Mouse (Mus musculus): ENCODE results near the gene Hivep3. TPM values are rescaled to one million over a fixed set of nuclear protein-coding genes. Genes with fewer than 3 reads are reported as not detected.
A peak's percentile ranks its signal among the peaks of the same experiment; 100 is the strongest.

Gene Hivep3
- polyA plus RNA-seq, 1 experiment from 2014 or later = 13.8 TPM

- H3K4me2 ChIP-seq (ENCODE audit: low read length) = no peak overlapping the region
- H3K27me3 ChIP-seq (replicated peaks; ENCODE audit: control insufficient read depth, insufficient read depth, low read length) = no peaks in the 10 kb centered on the region
- no peak for DNase-seq (ENCODE audit: low spot score)
- peaks cover 7% of the 10 kb centered on the region; the same call in 1 of the 2 replicates for H3K4me1 ChIP-seq (ENCODE audit: control insufficient read depth, insufficient read depth, low read length)
- ATAC-seq = no peak
- no peaks in the 10 kb centered on the region for H3K9me3 ChIP-seq (replicated peaks; ENCODE audit: control insufficient read depth, low read length)
- no peak overlapping the region for H3K27ac ChIP-seq (ENCODE audit: low read depth, low read length)
- no peaks in the 10 kb centered on the region for H3K36me3 ChIP-seq (ENCODE audit: control insufficient read depth, insufficient read depth, low read length)
- H3K9ac ChIP-seq (ENCODE audit: low read length) = no peak overlapping the region
- H3K4me3 ChIP-seq (ENCODE audit: low read depth, low read length) = no peak overlapping the region
- 67% methylated on average over 3 of the region's 3 CpGs for WGBS
Measured at GRCm38 (mm10) chr4:119896572-119896971, 163.0 kb downstream of the Hivep3 start.

- Histone ChIP-seq H3K4me2 (ENCODE audit: low read length) (no peak overlapping the region), H3K27me3 (replicated peaks; ENCODE audit: control insufficient read depth, insufficient read depth, low read length) (no peaks in the 10 kb centered on the region), H3K4me3 (ENCODE audit: low read depth, low read length) (no peak overlapping the region), H3K27ac (ENCODE audit: low read depth, low read length) (no peak overlapping the region), H3K36me3 (ENCODE audit: control insufficient read depth, insufficient read depth, low read length) (no peaks in the 10 kb centered on the region), H3K4me1 (ENCODE audit: control insufficient read depth, insufficient read depth, low read length) (peaks cover 12% of the 10 kb centered on the region; the same call in 1 of the 2 replicates), H3K9me3 (replicated peaks; ENCODE audit: control insufficient read depth, low read length) (no peaks in the 10 kb centered on the region), H3K9ac (ENCODE audit: low read length) (no peak overlapping the region)
- ATAC-seq = no peak
- no peak for DNase-seq (ENCODE audit: low spot score)
- 69% methylated on average over 6 of the region's 6 CpGs for WGBS
Measured at GRCm38 (mm10) chr4:119897054-119897855, 163.7 kb downstream of the Hivep3 start.

GRCm38 (mm10) chr4:119901556-119902491 is 168.2 kb downstream of the Hivep3 start:
- no peaks in the 10 kb centered on the region for H3K36me3 ChIP-seq (ENCODE audit: control insufficient read depth, insufficient read depth, low read length)

GRCm38 (mm10) chr4:119903328-119903727 is 169.7 kb downstream of the Hivep3 start:
- 0 out of 2 replicates have a peak, but pooled peaks have one; percentile 8 for ATAC-seq
- Histone ChIP-seq H3K4me2 (ENCODE audit: low read length) (no peak overlapping the region), H3K4me1 (ENCODE audit: control insufficient read depth, insufficient read depth, low read length) (peaks cover 30% of the 10 kb centered on the region), H3K27ac (ENCODE audit: low read depth, low read length) (no peak overlapping the region), H3K9me3 (replicated peaks; ENCODE audit: control insufficient read depth, low read length) (no peaks in the 10 kb centered on the region), H3K36me3 (ENCODE audit: control insufficient read depth, insufficient read depth, low read length) (no peaks in the 10 kb centered on the region), H3K9ac (ENCODE audit: low read length) (no peak overlapping the region), H3K4me3 (ENCODE audit: low read depth, low read length) (no peak overlapping the region), H3K27me3 (replicated peaks; ENCODE audit: control insufficient read depth, insufficient read depth, low read length) (no peaks in the 10 kb centered on the region)
- DNase-seq (ENCODE audit: low spot score) = peak; percentile 67

More at GRCm38 (mm10) chr4:119901556-119902491, 168.2 kb downstream of the Hivep3 start:
- peak overlapping the region; percentile 49; the same call in 1 of the 2 replicates for H3K27ac ChIP-seq (ENCODE audit: low read depth, low read length)
- peaks cover 30% of the 10 kb centered on the region for H3K4me1 ChIP-seq (ENCODE audit: control insufficient read depth, insufficient read depth, low read length)
- peak; percentile 57; the same call in 1 of the 2 replicates for ATAC-seq
- H3K9ac ChIP-seq (ENCODE audit: low read length) = no peak overlapping the region
- H3K9me3 ChIP-seq (replicated peaks; ENCODE audit: control insufficient read depth, low read length) = no peaks in the 10 kb centered on the region
- no peaks in the 10 kb centered on the region for H3K27me3 ChIP-seq (replicated peaks; ENCODE audit: control insufficient read depth, insufficient read depth, low read length)
- no peak overlapping the region for H3K4me3 ChIP-seq (ENCODE audit: low read depth, low read length)
- WGBS = 60% methylated on average over 16 of the region's 16 CpGs
- peak; percentile 50 for DNase-seq (ENCODE audit: low spot score)
- no peak overlapping the region for H3K4me2 ChIP-seq (ENCODE audit: low read length)

GRCm38 (mm10) chr4:119903806-119904205 is 170.2 kb downstream of the Hivep3 start:
- no peaks in the 10 kb centered on the region for H3K36me3 ChIP-seq (ENCODE audit: control insufficient read depth, insufficient read depth, low read length)
- 43% methylated on average over 1 of the region's 1 CpGs for WGBS
- no peak overlapping the region for H3K4me2 ChIP-seq (ENCODE audit: low read length)
- no peak overlapping the region for H3K4me3 ChIP-seq (ENCODE audit: low read depth, low read length)
- no peak overlapping the region for H3K27ac ChIP-seq (ENCODE audit: low read depth, low read length)
- DNase-seq (ENCODE audit: low spot score) (peak; percentile 34), ATAC-seq (no peak)
- H3K9me3 ChIP-seq (replicated peaks; ENCODE audit: control insufficient read depth, low read length) = no peaks in the 10 kb centered on the region
- peaks cover 30% of the 10 kb centered on the region for H3K4me1 ChIP-seq (ENCODE audit: control insufficient read depth, insufficient read depth, low read length)
- no peaks in the 10 kb centered on the region for H3K27me3 ChIP-seq (replicated peaks; ENCODE audit: control insufficient read depth, insufficient read depth, low read length)
- no peak overlapping the region for H3K9ac ChIP-seq (ENCODE audit: low read length)

- no peak for ATAC-seq
- Histone ChIP-seq H3K36me3 (ENCODE audit: control insufficient read depth, insufficient read depth, low read length) (no peaks in the 10 kb centered on the region), H3K27ac (ENCODE audit: low read depth, low read length) (no peak overlapping the region), H3K4me2 (ENCODE audit: low read length) (no peak overlapping the region), H3K4me1 (ENCODE audit: control insufficient read depth, insufficient read depth, low read length) (peaks cover 30% of the 10 kb centered on the region), H3K4me3 (ENCODE audit: low read depth, low read length) (no peak overlapping the region), H3K27me3 (replicated peaks; ENCODE audit: control insufficient read depth, insufficient read depth, low read length) (no peaks in the 10 kb centered on the region), H3K9ac (ENCODE audit: low read length) (no peak overlapping the region), H3K9me3 (replicated peaks; ENCODE audit: control insufficient read depth, low read length) (no peaks in the 10 kb centered on the region)
- WGBS = 86% methylated on average over 4 of the region's 4 CpGs
- DNase-seq (ENCODE audit: low spot score) = no peak
Measured at GRCm38 (mm10) chr4:119904296-119904695, 170.7 kb downstream of the Hivep3 start.

GRCm38 (mm10) chr4:119907106-119907505 is 173.5 kb downstream of the Hivep3 start:
- ATAC-seq (no peak), DNase-seq (ENCODE audit: low spot score) (no peak)
- 91% methylated on average over 4 of the region's 4 CpGs for WGBS
- Histone ChIP-seq H3K9ac (ENCODE audit: low read length) (no peak overlapping the region), H3K9me3 (replicated peaks; ENCODE audit: control insufficient read depth, low read length) (no peaks in the 10 kb centered on the region), H3K27me3 (replicated peaks; ENCODE audit: control insufficient read depth, insufficient read depth, low read length) (no peaks in the 10 kb centered on the region), H3K4me3 (ENCODE audit: low read depth, low read length) (no peak overlapping the region), H3K36me3 (ENCODE audit: control insufficient read depth, insufficient read depth, low read length) (no peaks in the 10 kb centered on the region), H3K27ac (ENCODE audit: low read depth, low read length) (no peak overlapping the region), H3K4me1 (ENCODE audit: control insufficient read depth, insufficient read depth, low read length) (peaks cover 22% of the 10 kb centered on the region), H3K4me2 (ENCODE audit: low read length) (no peak overlapping the region)

GRCm38 (mm10) chr4:119911071-119911904 is 177.7 kb downstream of the Hivep3 start:
- WGBS = 85% methylated on average over 13 of the region's 13 CpGs
- no peak for DNase-seq (ENCODE audit: low spot score)

More at GRCm38 (mm10) chr4:119911071-119911904, 177.7 kb downstream of the Hivep3 start:
- Histone ChIP-seq H3K4me2 (ENCODE audit: low read length) (no peak overlapping the region), H3K27me3 (replicated peaks; ENCODE audit: control insufficient read depth, insufficient read depth, low read length) (no peaks in the 10 kb centered on the region), H3K9ac (ENCODE audit: low read length) (no peak overlapping the region), H3K4me1 (ENCODE audit: control insufficient read depth, insufficient read depth, low read length) (no peaks in the 10 kb centered on the region), H3K27ac (ENCODE audit: low read depth, low read length) (no peak overlapping the region), H3K4me3 (ENCODE audit: low read depth, low read length) (no peak overlapping the region), H3K9me3 (replicated peaks; ENCODE audit: control insufficient read depth, low read length) (no peaks in the 10 kb centered on the region), H3K36me3 (ENCODE audit: control insufficient read depth, insufficient read depth, low read length) (no peaks in the 10 kb centered on the region)
- no peak for ATAC-seq

Data from forebrain, embryonic 14.5 days (tissue).